Comparison of ENCODE assay signal across 9 mouse cellular contexts in the genomic region with DNA sequence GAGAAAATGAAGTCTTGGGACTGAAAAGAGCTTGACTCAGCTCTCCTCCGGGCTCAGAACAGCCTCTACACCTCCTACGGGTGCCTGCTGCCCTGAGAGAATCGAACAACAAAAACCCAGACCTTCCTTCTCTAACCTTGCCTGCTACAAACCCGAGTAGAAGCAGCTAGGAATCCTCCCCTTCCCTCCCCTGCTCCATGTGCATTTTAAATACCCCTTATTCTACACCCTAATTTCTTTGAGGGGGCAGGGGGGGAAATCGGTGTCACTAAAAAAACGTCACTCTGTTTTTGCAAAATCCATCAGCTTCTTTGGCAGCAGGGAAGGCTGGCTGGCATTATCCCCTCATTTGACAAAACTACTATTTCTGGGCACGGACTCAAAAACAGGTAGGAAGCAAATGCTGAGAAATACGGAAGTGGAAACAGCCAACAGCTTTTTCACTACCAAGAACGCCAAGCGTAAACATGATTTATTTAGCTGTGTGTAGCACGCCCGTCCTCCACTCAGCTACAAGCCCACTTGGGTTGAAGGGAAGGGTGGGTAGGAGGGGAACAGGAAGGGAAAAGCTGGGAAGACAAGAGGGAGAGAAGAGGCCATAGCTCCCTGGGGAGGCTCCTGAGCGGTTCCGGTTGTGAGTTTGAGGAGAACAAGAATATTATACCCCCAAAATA. TPM values are rescaled to one million over a fixed set of nuclear protein-coding genes. Genes with fewer than 3 reads are reported as not detected.
DNase-seq lines count a peak whose midpoint lies in the region; ATAC-seq and TF ChIP-seq lines count a peak whose summit lies in the region.
"Had no signal": no experiment of that assay in that cellular context is flagged by ENCODE, and none has a peak within 500 bp of the region (broad histone marks: within the 10 kb centered on the region; RNA-seq: fewer than 3 reads in every experiment).

No protein-coding gene starts in this region.

- H3K27me3 ChIP-seq in lung, embryonic 14.5 days (ENCODE audit: insufficient read depth, low read length), result peaks cover 16% of the 10 kb centered on the region
- no peaks in the 10 kb centered on the region for H3K27me3 ChIP-seq in neural tube, embryonic 15.5 days (replicated peaks)

- H3K4me2 ChIP-seq in lung, embryonic 14.5 days, result peak overlapping the region; percentile 21
- H3K4me2 ChIP-seq in neural tube, embryonic 15.5 days, result peak overlapping the region; percentile 55
- H3K4me2 ChIP-seq: liver, embryonic 12.5 days had no signal

- ATAC-seq in lung, embryonic 14.5 days (ENCODE audit: insufficient read depth), result no peak
- peak; percentile 20 for ATAC-seq in inflammation-experienced regulatory T-cells, adult 6 months
- peak; percentile 26; the same call in 1 of the 2 replicates for ATAC-seq in neural tube, embryonic 15.5 days (ENCODE audit: low FRiP score)
- ATAC-seq: liver, embryonic 12.5 days had no signal

- no peak overlapping the region for H3K27ac ChIP-seq in lung, embryonic 14.5 days (ENCODE audit: low read depth)
- peak overlapping the region; percentile 67 for H3K27ac ChIP-seq in neural tube, embryonic 15.5 days (replicated peaks)
- H3K27ac ChIP-seq: liver, embryonic 12.5 days had no signal

- H3K36me3 ChIP-seq in lung, embryonic 14.5 days (ENCODE audit: insufficient read depth), result no peaks in the 10 kb centered on the region
- H3K36me3 ChIP-seq in neural tube, embryonic 15.5 days, result no peaks in the 10 kb centered on the region
- H3K36me3 ChIP-seq: liver, embryonic 12.5 days had no signal

- intact Hi-C loops in gastrocnemius, postnatal 14 days (cut with DNase I; ENCODE audit: low total_unique reads), result no loop called here

- no peak overlapping the region for H3K9ac ChIP-seq in lung, embryonic 14.5 days
- peak overlapping the region; percentile 28; the same call in 1 of the 2 replicates for H3K9ac ChIP-seq in neural tube, embryonic 15.5 days (replicated peaks)
- H3K9ac ChIP-seq: liver, embryonic 12.5 days had no signal

- TF ChIP-seq CTCF in lung, embryonic 14.5 days (IDR thresholded peaks at IDR 0.05; ENCODE audit: low read depth), result no peak

- WGBS in lung, embryonic 14.5 days, result 31% methylated on average over 14 of the region's 14 CpGs
- WGBS in neural tube, embryonic 15.5 days, result 13% methylated on average over 14 of the region's 14 CpGs

- no peak overlapping the region for H3K4me3 ChIP-seq in lung, embryonic 14.5 days (ENCODE audit: low read depth, low read length)
- peak overlapping the region; percentile 16 for H3K4me3 ChIP-seq in neural tube, embryonic 15.5 days (replicated peaks)
- H3K4me3 ChIP-seq: liver, embryonic 12.5 days had no signal

- peak; percentile 31 to 57 for DNase-seq in cerebellum, postnatal 14 days
- DNase-seq in cerebellum, adult 11-12 months, result no peak
- peak; percentile 24 for DNase-seq in lung, embryonic 14.5 days
- DNase-seq in lung, postnatal 36 days, result no peak
- no peak for DNase-seq in gastrocnemius, postnatal 14 days
- DNase-seq in layer of hippocampus, postnatal 10 days (ENCODE audit: low spot score in 2 of 2), result no peak

- H3K9me3 ChIP-seq in lung, embryonic 14.5 days (ENCODE audit: low read depth, low read length), result no peaks in the 10 kb centered on the region
- no peaks in the 10 kb centered on the region for H3K9me3 ChIP-seq in neural tube, embryonic 15.5 days (replicated peaks)
- H3K9me3 ChIP-seq: liver, embryonic 12.5 days had no signal

- H3K4me1 ChIP-seq in lung, embryonic 14.5 days (ENCODE audit: insufficient read depth), result peaks cover 35% of the 10 kb centered on the region
- H3K4me1 ChIP-seq in neural tube, embryonic 15.5 days, result peaks cover 94% of the 10 kb centered on the region

RNA-seq across cellular contexts. Expression of a gene that starts 27.4 kb away (rescaled TPM):
- 4.0 and 4.4 TPM in 2 replicates for polyA plus RNA-seq in lung, embryonic 14.5 days (2014; fragmentation: Nextera tagmentation; extraction: Ambion mirVana)
- 10 to 100 TPM; 26.0 to 46.3 (median 40.8) TPM for polyA plus RNA-seq in inflammation-experienced regulatory T-cells, adult 6 months (2017; shearing (Covaris generic))
- 21.6 and 22.2 TPM in 2 replicates for polyA plus RNA-seq in neural tube, embryonic 15.5 days (2015; fragmentation: Nextera tagmentation; extraction: Ambion mirVana)
- total RNA-seq in gastrocnemius, postnatal 14 days (2021), result under 1 TPM; 0.06 to 0.11 TPM
- 100 to 1,000 TPM; 118 to 127 TPM for total RNA-seq in layer of hippocampus, postnatal 10 days (2021)

Comparison
In these comparisons a context has a peak if more than half of its experiments do, and no peak if none do; other contexts are left out.
1. DNase-seq: peak in cerebellum, postnatal 14 days (2 of 2) and lung, embryonic 14.5 days (single experiment); none in cerebellum, adult 11-12 months (single experiment), lung, postnatal 36 days (single experiment), gastrocnemius, postnatal 14 days (single experiment) and layer of hippocampus, postnatal 10 days (0 of 2).